Mouse (Mus musculus): ENCODE data around the gene Cish. TPM values are rescaled to one million over a fixed set of nuclear protein-coding genes. Genes with fewer than 3 reads are reported as not detected.
A peak's percentile ranks its signal among the peaks of the same experiment; 100 is the strongest.

The Cish gene
- total RNA-seq, 2 experiments from 2014 or later = 25.7 to 113 TPM

- Histone ChIP-seq H3K27ac (peak overlapping the region; percentile 94), H3K4me3 (no peak overlapping the region)
- intact Hi-C loops (cut with DNase I) = no loop called here
- TF ChIP-seq CTCF (IDR thresholded peaks at IDR 0.05) = no peak
- no peak for DNase-seq
Measured at GRCm38 (mm10) chr9:107309171-107309570, 13.3 kb downstream of the Cish start.

DNA sequence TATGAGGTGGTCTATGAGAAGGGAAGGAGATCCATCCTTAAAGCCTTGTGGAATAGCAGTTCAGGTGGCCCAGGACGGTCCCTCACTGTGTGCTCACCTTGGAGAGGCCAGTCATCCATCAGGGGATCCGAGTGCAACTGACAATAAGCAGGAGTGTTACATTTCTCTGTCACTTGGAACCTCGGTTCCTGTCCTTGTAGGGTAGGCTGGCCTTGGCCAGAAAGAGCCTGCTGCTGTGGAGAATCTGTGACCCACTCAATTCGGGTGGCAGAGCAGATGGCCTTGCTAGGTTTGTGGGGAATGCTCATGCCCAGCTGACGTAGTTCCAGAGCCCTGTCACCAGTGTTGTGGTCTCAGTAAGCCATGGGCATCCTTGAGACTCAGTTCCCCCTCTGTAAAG lies 13.8 kb downstream of the Cish start:
- no peak for TF ChIP-seq CTCF (IDR thresholded peaks at IDR 0.05)
- Histone ChIP-seq H3K27ac (peak overlapping the region; percentile 94), H3K4me3 (no peak overlapping the region)
- intact Hi-C loops (cut with DNase I) = no loop called here
- no peak for DNase-seq

DNA sequence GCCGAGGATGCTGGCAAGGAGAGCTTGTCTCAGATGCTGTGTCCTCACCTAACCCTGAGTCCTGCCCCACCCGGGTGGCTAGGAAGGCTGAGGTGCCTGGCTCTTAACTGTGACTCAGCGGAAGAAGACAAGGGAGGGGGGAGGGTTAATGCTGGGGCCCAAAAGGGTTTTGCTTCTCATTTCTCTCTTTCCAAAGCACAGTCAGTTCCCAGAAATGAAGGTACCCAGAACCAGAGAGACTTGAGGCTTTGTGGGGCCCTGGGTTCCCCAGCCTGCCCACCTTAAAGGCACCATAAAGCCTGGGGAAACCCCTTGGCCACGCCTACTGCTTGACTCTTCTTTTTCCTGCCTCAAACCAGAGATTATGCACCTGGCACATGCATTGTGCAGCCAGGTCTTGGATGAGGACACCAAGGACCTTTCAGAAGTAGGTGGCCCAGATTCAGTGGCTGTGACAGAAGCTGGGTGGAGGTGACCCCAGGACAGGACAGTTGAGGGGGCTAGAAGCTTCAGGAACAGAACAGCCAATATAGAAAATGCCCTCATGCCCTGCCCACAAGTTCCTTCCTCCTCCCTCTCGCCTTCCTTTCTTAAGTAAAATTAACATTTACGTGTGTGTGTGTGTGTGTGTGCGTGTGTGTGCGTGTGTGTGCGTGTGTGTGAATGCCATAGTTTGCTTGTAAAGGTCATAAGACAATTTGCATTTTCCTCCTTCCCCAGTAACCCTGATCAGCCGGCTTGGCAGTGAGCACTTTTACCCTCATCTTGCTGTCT lies 17.2 kb downstream of the Cish start:
- Histone ChIP-seq H3K27ac (peak overlapping the region; percentile 86), H3K4me3 (peak overlapping the region; percentile 34)
- no peak for TF ChIP-seq CTCF (IDR thresholded peaks at IDR 0.05)
- intact Hi-C loops (cut with DNase I) = no loop called here
- DNase-seq = peak; percentile 69

GRCm38 (mm10) chr9:107313926-107314325 lies 18.1 kb downstream of the Cish start:
- intact Hi-C loops (cut with DNase I) = no loop called here
- DNase-seq = no peak
- no peak for TF ChIP-seq CTCF (IDR thresholded peaks at IDR 0.05)
- Histone ChIP-seq H3K27ac (peak overlapping the region; percentile 61; the same call in 1 of the 2 replicates), H3K4me3 (no peak overlapping the region)

- H3K27ac ChIP-seq = peak overlapping the region; percentile 40
- H3K4me3 ChIP-seq = no peak overlapping the region
- TF ChIP-seq CTCF (IDR thresholded peaks at IDR 0.05) = no peak
- intact Hi-C loops (cut with DNase I) = no loop called here
- DNase-seq = no peak
Measured at GRCm38 (mm10) chr9:107315791-107316190, 20.0 kb downstream of the Cish start.

GRCm38 (mm10) chr9:107322461-107323050 lies 26.7 kb downstream of the Cish start:
- DNase-seq = no peak
- no peak for TF ChIP-seq CTCF (IDR thresholded peaks at IDR 0.05)
- intact Hi-C loops (cut with DNase I) = no loop called here
- H3K27ac ChIP-seq = peak overlapping the region; percentile 90
- H3K4me3 ChIP-seq = no peak overlapping the region

DNA sequence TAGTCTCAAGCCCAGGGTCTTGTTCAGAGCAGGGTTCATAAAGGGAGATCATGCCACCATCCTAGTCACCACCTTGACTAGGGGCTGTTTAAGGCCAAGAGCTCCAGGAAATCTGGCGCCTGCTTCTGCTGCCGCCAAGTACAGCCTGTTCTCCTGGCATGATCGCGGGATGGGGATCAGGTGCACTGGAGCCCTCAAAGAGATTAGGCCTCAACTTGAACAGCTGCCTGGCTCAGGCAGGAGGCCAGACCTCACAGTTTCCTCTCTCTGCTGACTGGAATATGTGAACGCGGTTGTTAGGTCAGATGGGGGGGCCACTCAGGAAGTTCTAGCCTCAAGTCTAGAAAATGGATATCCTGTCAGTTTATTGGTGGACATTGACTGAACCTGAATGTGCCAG lies 27.7 kb downstream of the Cish start:
- TF ChIP-seq CTCF (IDR thresholded peaks at IDR 0.05) = no peak
- peak overlapping the region; percentile 90 for H3K27ac ChIP-seq
- intact Hi-C loops (cut with DNase I) = no loop called here
- DNase-seq = peak; percentile 98
- H3K4me3 ChIP-seq = peak overlapping the region; percentile 33

GRCm38 (mm10) chr9:107324799-107325561 lies 29.2 kb downstream of the Cish start:
- peak; percentile 80 for DNase-seq
- intact Hi-C loops (cut with DNase I) = loop anchor here (1.0 kb wide), 1 partner anchor 17 kb away; no protein-coding TSS in a partner anchor
- Histone ChIP-seq H3K4me3 (no peak overlapping the region), H3K27ac (peak overlapping the region; percentile 90)
- TF ChIP-seq CTCF (IDR thresholded peaks at IDR 0.05) = no peak

- intact Hi-C loops (cut with DNase I) = no loop called here
- Histone ChIP-seq H3K27ac (peak overlapping the region; percentile 90), H3K4me3 (peak overlapping the region; percentile 30)
- no peak for TF ChIP-seq CTCF (IDR thresholded peaks at IDR 0.05)
- DNase-seq = peak; percentile 85
Measured at GRCm38 (mm10) chr9:107325904-107326303, 30.1 kb downstream of the Cish start.

GRCm38 (mm10) chr9:107327879-107328620 lies 32.2 kb downstream of the Cish start:
- H3K27ac ChIP-seq = no peak overlapping the region
- no peak for TF ChIP-seq CTCF (IDR thresholded peaks at IDR 0.05)
- no peak for DNase-seq
- intact Hi-C loops (cut with DNase I) = no loop called here
- H3K4me3 ChIP-seq = no peak overlapping the region

DNA sequence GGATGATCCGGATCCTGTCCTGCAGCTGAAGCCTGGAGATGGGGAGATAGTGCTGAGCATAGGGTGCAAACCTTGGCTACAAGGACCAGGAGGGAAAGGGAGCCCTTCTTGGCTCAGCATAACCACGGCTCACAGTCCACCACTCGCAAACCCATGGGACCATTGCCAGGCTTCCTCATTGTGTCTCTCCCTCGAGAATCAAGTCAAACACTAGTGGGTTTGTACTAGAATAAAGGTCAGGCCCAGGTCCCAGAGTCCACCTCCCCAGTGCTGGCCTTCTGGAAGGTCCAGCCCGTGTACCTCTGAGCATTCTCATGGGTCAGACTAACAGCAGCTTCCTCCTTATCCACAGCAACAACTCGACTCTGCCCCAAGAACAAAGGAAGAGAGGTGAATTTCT lies 35.0 kb downstream of the Cish start:
- DNase-seq = no peak
- intact Hi-C loops (cut with DNase I) = no loop called here
- H3K4me3 ChIP-seq = no peak overlapping the region
- no peak for TF ChIP-seq CTCF (IDR thresholded peaks at IDR 0.05)
- H3K27ac ChIP-seq = no peak overlapping the region

GRCm38 (mm10) chr9:107333686-107334085 lies 37.9 kb downstream of the Cish start:
- H3K4me3 ChIP-seq = no peak overlapping the region
- DNase-seq = no peak
- no peak for TF ChIP-seq CTCF (IDR thresholded peaks at IDR 0.05)
- intact Hi-C loops (cut with DNase I) = no loop called here
- no peak overlapping the region for H3K27ac ChIP-seq
